Mouse (Mus musculus) limb, embryonic 12.5 days (tissue): ENCODE measurements around the gene Tcf21. TPM values are rescaled to one million over a fixed set of nuclear protein-coding genes. Genes with fewer than 3 reads are reported as not detected.

ENCODE experiments used
- ATAC-seq: fragments of 200-750 bp; cut with Nextera tagmentation; 2 replicates; pipeline ENCODE4 v1.8.0; 2017; ENCODE audit warnings: low read depth, moderate TSS enrichment; ENCODE audit not compliant: insufficient number of reproducible peaks, insufficient read depth, low FRiP score, low TSS enrichment
- H3K27ac ChIP-seq: fragments of 300-500 bp; sonication (generic); 2 replicates; pipeline ENCODE4 v1.5.1; 2016; ENCODE audit warnings: mild to moderate bottlenecking, moderate library complexity
- H3K27me3 ChIP-seq: fragments of 300-500 bp; sonication (generic); 2 replicates; pipeline ENCODE4 v1.6.1; 2016; ENCODE audit warnings: mild to moderate bottlenecking, moderate library complexity
- H3K36me3 ChIP-seq: fragments of 300-500 bp; sonication (generic); 2 replicates; pipeline ENCODE4 v1.6.1; 2016; ENCODE audit warnings: mild to moderate bottlenecking, moderate library complexity
- H3K4me1 ChIP-seq: fragments of 300-500 bp; sonication (generic); replicated peaks from 2 replicates; pipeline ENCODE4 v1.6.1; 2016
- H3K4me2 ChIP-seq: fragments of 300-500 bp; sonication (generic); 2 replicates; pipeline ENCODE4 v1.6.1; 2016; ENCODE audit warnings: mild to moderate bottlenecking, moderate library complexity
- H3K4me3 ChIP-seq: fragments of 300-500 bp; sonication (generic); replicated peaks from 2 replicates; pipeline ENCODE4 v1.5.1; 2016; ENCODE audit warnings: mild to moderate bottlenecking
- H3K9ac ChIP-seq: fragments of 300-500 bp; sonication (generic); replicated peaks from 2 replicates; pipeline ENCODE4 v1.6.1; 2016; ENCODE audit warnings: mild to moderate bottlenecking, moderate library complexity
- H3K9me3 ChIP-seq: fragments of 300-500 bp; sonication (generic); 2 replicates; pipeline ENCODE4 v1.6.1; 2016; ENCODE audit warnings: mild to moderate bottlenecking, moderate library complexity
- WGBS: fragments of 180-500 bp; shearing (Covaris S2); methylation state at CpG from one replicate; pipeline ENCODE4 v1.1.7; 2016; 5-methylcytosine and 5-hydroxymethylcytosine counted together
- polyA plus RNA-seq: library from polyadenylated mRNA; unstranded; fragments of >200 nt; fragmentation: Nextera tagmentation; extraction: Ambion mirVana; gene quantifications from 2 replicates; pipeline ENCODE4 v1.2.1, GENCODE M21; 2016

Gene Tcf21
- 0.22 and 0.59 TPM in 2 replicates for polyA plus RNA-seq

DNA sequence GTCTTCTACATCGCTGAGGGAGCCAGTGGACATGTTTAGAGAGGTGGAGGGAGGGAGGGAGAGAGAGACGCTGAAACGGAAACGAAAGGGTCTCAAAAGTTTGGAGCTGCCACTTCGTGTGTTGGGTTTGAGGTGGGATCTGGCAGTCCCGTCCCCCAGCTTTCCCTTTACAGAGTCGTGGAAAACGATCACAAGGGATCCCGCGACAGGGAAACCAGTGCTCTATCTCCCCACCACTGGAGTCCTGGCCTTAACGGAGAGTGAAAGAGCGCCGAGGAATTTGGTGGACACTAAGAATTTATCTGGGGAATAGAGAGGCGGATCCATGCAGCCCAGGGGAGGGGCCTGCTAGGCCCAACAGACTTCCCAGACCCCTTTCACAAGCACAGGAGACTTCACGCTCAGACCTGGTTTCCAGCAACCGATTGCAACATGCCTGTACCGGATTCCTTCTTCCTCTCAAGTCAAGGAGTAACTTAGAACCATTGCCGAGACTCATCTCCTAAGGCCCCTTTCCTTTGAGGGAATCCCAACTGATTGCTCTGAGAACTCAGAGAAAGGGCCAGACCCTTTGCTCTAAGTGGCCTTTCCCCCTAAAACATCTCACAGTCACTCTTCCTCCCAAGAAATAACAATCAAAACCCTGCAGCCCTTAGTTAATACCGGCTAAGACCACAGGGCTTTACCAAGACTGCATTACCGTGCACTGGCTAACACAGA, at the start of gene Tcf21:
Tcf21 (minus strand) TSS at position 304 of the 720 bp plus-strand sequence.
- ATAC-seq = no peak
- WGBS = 2% methylated on average over 20 of the region's 20 CpGs
- H3K4me3 ChIP-seq = peak within 1 kb of the TSS; percentile 20

GRCm38 (mm10) chr10:22868386-22868918, 48.5 kb upstream of the Tcf21 start:
- Histone ChIP-seq H3K9ac (no peak overlapping the region), H3K27me3 (no peaks in the 10 kb centered on the region), H3K9me3 (no peaks in the 10 kb centered on the region), H3K4me1 (peaks cover 7% of the 10 kb centered on the region; the same call in 1 of the 2 replicates), H3K4me3 (no peak overlapping the region), H3K36me3 (no peaks in the 10 kb centered on the region), H3K4me2 (no peak overlapping the region), H3K27ac (no peak overlapping the region)
- 28% methylated on average over 8 of the region's 8 CpGs for WGBS
- no peak for ATAC-seq

More for the DNA sequence above, at the start of gene Tcf21:
- Histone ChIP-seq H3K9me3 (no peaks in the 10 kb centered on the region), H3K4me1 (peaks cover 18% of the 10 kb centered on the region), H3K27me3 (peaks cover 91% of the 10 kb centered on the region), H3K4me2 (peak within 1 kb of the TSS; percentile 35), H3K27ac (no peak within 1 kb of the TSS), H3K36me3 (no peaks in the 10 kb centered on the region), H3K9ac (0 out of 2 replicates have a peak within 1 kb of the TSS, but pooled peaks have one; percentile 12)

DNA sequence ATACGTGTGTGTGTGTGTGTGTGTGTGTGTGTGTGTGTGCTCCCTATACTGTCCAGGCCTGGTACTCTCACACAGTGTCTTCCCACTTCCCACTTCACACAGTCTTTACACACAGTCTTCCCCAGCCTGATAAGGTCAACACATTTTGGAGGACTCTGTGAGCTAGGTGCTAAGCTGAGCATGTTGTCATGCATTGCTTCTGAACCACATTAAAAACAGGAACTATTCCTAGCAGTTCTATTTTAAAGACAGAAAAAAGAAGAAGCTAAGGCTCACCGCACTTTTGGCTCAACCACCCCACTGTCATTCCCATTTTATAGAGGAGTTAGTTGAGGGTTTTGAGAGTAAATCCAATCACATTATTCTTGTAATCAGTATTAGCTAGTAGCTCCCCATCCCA, 47.2 kb upstream of the Tcf21 start:
- Histone ChIP-seq H3K4me2 (no peak overlapping the region), H3K4me1 (peaks cover 7% of the 10 kb centered on the region; the same call in 1 of the 2 replicates), H3K36me3 (no peaks in the 10 kb centered on the region), H3K27ac (no peak overlapping the region), H3K4me3 (no peak overlapping the region), H3K9ac (no peak overlapping the region), H3K9me3 (no peaks in the 10 kb centered on the region), H3K27me3 (no peaks in the 10 kb centered on the region)
- 88% methylated on average over 2 of the region's 2 CpGs for whole genome bisulfite sequencing
- ATAC-seq = no peak

DNA sequence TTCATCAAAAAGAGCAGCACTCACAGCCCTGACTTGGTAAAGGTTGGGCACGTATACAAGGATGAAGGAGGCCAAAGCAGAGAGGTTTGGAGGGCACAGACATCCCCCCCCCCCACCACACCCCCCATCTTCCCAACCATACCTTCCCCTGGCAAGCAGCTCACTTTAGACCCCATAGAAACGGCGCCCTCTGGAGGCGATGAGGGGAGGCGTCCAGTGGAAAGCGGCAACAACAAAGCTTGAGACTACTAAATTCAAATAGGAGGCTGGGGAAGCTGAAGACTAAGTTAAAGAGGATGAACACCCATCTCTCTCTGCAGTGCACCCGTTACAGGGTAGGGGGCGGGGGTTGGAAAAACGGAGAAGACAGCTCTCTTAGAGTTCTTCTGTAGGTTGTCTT, 38.1 kb upstream of the Tcf21 start:
- Histone ChIP-seq H3K9me3 (no peaks in the 10 kb centered on the region), H3K36me3 (no peaks in the 10 kb centered on the region), H3K4me3 (no peak overlapping the region), H3K4me2 (no peak overlapping the region), H3K4me1 (peaks cover 5% of the 10 kb centered on the region; the same call in 1 of the 2 replicates), H3K9ac (no peak overlapping the region), H3K27me3 (peaks cover 8% of the 10 kb centered on the region), H3K27ac (no peak overlapping the region)
- 27% methylated on average over 9 of the region's 9 CpGs for WGBS
- no peak for ATAC-seq

DNA sequence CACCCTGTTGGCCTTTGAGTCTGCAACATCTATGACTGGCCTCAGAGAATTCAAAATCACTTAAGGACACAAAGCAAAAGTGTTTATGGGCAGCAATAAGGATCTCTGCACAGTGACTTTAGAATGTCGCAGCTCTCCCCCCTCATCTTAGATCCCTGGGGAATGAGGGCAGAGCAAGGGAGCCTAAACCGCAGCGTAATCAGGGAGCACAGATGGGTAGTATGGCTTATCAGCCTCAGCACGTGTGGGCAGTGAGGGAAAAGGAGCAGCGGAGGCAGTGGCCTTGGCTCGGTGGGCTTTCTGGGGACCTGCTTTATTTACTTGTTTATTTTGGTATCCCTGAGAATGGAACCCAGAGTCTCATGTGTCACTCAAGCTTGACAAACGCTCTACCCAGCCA, 34.4 kb upstream of the Tcf21 start:
- H3K4me3 ChIP-seq = no peak overlapping the region
- H3K27ac ChIP-seq = no peak overlapping the region
- peaks cover 9% of the 10 kb centered on the region for H3K27me3 ChIP-seq
- H3K36me3 ChIP-seq = no peaks in the 10 kb centered on the region
- 34% methylated on average over 7 of the region's 7 CpGs for WGBS
- H3K9ac ChIP-seq = no peak overlapping the region
- peaks cover 5% of the 10 kb centered on the region; the same call in 1 of the 2 replicates for H3K4me1 ChIP-seq
- no peaks in the 10 kb centered on the region for H3K9me3 ChIP-seq
- H3K4me2 ChIP-seq = no peak overlapping the region
- no peak for ATAC-seq

- H3K9me3 ChIP-seq = no peaks in the 10 kb centered on the region
- H3K9ac ChIP-seq = no peak overlapping the region
- H3K27me3 ChIP-seq = peaks cover 51% of the 10 kb centered on the region
- no peaks in the 10 kb centered on the region for H3K36me3 ChIP-seq
- no peak overlapping the region for H3K4me3 ChIP-seq
- H3K27ac ChIP-seq = no peak overlapping the region
- ATAC-seq = no peak
- 0 out of 2 replicates have a peak, but pooled peaks cover 10% of the 10 kb centered on the region for H3K4me1 ChIP-seq
- no peak overlapping the region for H3K4me2 ChIP-seq
- 8% methylated on average over 3 of the region's 3 CpGs for WGBS
Measured at GRCm38 (mm10) chr10:22845351-22845750, 25.4 kb upstream of the Tcf21 start.

DNA sequence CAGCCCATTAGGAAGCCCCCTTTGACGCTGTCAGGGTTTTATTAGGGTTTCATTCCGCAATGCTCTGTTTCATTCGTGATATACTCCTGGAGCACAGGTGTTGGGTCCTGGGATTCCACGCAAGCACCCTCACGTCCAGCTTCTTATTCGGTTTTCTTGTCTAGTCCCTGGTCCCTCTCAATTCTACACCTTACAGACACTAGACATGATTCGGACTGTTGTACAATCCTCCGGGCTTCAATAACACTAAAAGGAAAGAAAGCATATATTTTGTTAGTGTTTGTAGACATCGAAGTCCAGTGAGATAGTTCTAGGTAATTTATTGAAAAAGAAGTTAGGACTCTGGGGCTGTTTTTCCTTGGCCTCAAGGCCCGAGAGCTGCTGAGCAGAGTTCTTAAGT, 24.8 kb upstream of the Tcf21 start:
- Histone ChIP-seq H3K36me3 (no peaks in the 10 kb centered on the region), H3K4me1 (0 out of 2 replicates have a peak, but pooled peaks cover 10% of the 10 kb centered on the region), H3K9me3 (no peaks in the 10 kb centered on the region), H3K27ac (no peak overlapping the region), H3K27me3 (peaks cover 53% of the 10 kb centered on the region), H3K4me2 (no peak overlapping the region), H3K4me3 (no peak overlapping the region), H3K9ac (no peak overlapping the region)
- WGBS = 12% methylated on average over 10 of the region's 10 CpGs
- ATAC-seq = no peak

DNA sequence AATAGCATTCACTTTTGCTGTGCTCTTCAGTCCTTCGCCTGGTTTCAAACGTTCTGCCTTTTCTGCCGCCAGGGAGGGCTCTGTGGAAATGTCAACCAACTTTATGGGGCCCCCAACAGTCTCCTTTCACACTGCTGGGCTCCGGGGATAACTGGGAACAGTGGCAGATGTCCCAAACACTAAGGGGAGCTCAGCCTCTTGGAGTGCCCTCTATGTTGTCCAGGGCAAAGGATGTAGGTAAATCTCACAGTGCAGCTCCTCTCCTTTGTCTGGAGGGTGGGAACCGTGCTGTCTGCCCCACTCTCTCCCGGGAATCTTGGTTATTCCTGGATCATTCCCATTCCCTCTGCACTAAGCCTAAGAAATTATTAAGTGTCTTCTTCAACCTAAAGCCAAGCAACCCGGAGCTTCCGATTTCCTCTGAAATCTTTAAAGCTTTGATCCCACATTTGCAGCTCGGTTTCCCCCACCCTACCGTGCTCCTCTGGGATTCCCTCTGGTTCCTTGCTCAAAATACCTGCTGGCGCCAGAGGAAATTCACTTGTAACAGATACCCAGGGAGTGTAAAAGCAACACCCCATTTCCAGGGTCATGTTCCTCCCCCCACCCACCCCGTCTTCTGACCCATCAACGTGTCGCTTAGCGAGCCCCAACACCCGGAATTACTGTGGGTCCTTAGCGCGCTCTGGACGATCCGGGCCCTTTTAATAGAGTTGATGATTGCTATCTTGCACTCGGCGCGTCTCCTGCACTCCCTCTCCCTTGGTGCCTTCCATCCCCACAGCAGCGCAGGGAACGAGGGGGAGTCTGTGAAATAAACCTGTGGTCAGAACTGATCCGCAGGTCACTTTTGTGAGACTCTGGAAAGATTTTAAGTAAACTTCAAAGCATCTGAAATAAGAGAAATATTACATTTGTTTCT, 23.7 kb upstream of the Tcf21 start:
- Histone ChIP-seq H3K9ac (no peak overlapping the region), H3K27me3 (peaks cover 51% of the 10 kb centered on the region), H3K4me2 (peak overlapping the region; percentile 29), H3K9me3 (no peaks in the 10 kb centered on the region), H3K4me1 (peaks cover 13% of the 10 kb centered on the region; the same call in 1 of the 2 replicates), H3K4me3 (peak overlapping the region; percentile 11; the same call in 1 of the 2 replicates), H3K27ac (no peak overlapping the region), H3K36me3 (no peaks in the 10 kb centered on the region)
- no peak for ATAC-seq
- under 1% methylated on average over 26 of the region's 26 CpGs for WGBS

DNA sequence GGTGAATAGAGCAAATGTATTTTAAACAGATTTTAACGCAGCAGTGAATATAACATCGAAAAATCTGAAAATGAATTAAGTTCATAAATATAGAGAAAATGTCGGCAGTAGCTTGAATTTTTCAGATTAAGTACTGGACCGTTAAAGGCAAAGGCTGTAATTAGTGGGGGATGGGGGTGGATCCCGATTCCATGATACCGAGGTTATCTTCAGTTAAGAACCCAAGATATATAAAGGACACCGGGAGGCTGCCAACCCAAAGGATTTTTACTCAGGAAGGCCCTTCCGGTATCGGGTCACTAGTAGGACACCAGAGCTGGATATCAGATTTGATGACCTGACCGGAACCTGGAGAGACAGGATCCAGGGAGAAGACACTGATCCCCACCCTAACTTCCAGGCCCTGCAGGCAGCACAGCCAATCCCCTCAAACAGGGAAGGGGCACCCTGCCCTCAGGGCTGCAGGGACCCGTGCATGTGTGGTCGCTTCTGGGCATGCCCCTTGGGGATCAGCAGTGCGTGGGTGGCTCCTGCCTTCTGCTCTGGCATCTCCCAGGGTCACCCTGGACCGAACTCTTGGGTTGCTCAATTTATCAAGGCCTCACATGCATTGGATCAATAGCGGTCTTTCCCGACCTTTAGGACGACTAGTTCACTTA, 22.9 kb upstream of the Tcf21 start:
- H3K4me1 ChIP-seq = peaks cover 15% of the 10 kb centered on the region; the same call in 1 of the 2 replicates
- no peaks in the 10 kb centered on the region for H3K36me3 ChIP-seq
- peaks cover 53% of the 10 kb centered on the region for H3K27me3 ChIP-seq
- ATAC-seq = 0 out of 2 replicates have a peak, but pooled peaks have one; percentile 31
- 4% methylated on average over 17 of the region's 17 CpGs for WGBS
- H3K9ac ChIP-seq = no peak overlapping the region
- H3K9me3 ChIP-seq = no peaks in the 10 kb centered on the region
- H3K27ac ChIP-seq = no peak overlapping the region
- no peak overlapping the region for H3K4me3 ChIP-seq
- no peak overlapping the region for H3K4me2 ChIP-seq

DNA sequence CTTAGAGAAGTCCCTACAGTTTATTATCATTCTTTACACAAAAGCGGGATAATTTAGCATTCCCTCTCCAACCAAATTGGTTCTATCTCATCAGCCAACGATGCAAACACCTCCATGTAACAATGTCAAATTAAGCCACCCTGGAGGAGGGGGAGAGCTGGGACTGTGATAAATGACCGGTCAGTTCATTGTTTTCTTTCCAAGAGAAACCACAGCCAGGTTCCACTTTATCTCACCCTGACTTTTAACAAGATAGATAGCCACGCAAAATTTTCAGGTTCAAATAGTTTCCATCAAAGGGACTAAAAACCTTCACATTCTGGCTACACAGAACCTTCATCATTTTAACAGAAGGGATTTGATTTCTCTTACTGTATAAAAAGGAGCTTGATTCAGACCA, 22.1 kb upstream of the Tcf21 start:
- no peaks in the 10 kb centered on the region for H3K9me3 ChIP-seq
- no peaks in the 10 kb centered on the region for H3K36me3 ChIP-seq
- H3K27me3 ChIP-seq = peaks cover 54% of the 10 kb centered on the region
- peaks cover 17% of the 10 kb centered on the region; the same call in 1 of the 2 replicates for H3K4me1 ChIP-seq
- no peak overlapping the region for H3K27ac ChIP-seq
- ATAC-seq = no peak
- no peak overlapping the region for H3K4me3 ChIP-seq
- no peak overlapping the region for H3K9ac ChIP-seq
- WGBS = 5% methylated on average over 4 of the region's 4 CpGs
- H3K4me2 ChIP-seq = no peak overlapping the region
